Mouse (Mus musculus) brain, adult 10 weeks (tissue): ENCODE measurements around the gene Tnip3. TPM values are rescaled to one million over a fixed set of nuclear protein-coding genes. Genes with fewer than 3 reads are reported as not detected.

Source experiments
- polyA plus RNA-seq: library from polyadenylated mRNA; stranded (reverse); fragments of 350-450 nt; fragmentation: Illumina TruSeq; extraction: RNeasy Lipid Tissue Mini Kit (QIAGEN cat#74804); gene quantifications from one replicate; pipeline ENCODE4 v1.2.3, GENCODE M21; 2015; ENCODE audit warnings: low read depth, low replicate concordance

Tnip3 gene
- polyA plus RNA-seq = not detected

GRCm38 (mm10) chr6:65525192-65525591, at the start of gene Tnip3:
TSS of gene Tnip3 (plus strand) at chr6:65525313.

GRCm38 (mm10) chr6:65671451-65671850, 146.3 kb downstream of the Tnip3 start, which contains the start of gene Ndnf:
TSS of gene Ndnf (plus strand) at chr6:65671590.

Other genes with a start within 250 kb of the Tnip3 start
- 0.97 TPM for gene C130060K24Rik, start 144.2 kb upstream of the Tnip3 start, polyA plus RNA-seq
- 7.6 TPM for gene Ndnf, start 146.3 kb downstream of the Tnip3 start, polyA plus RNA-seq